Mouse (Mus musculus) left cerebral cortex, adult 8-10 months (tissue): ENCODE measurements around the gene Zpld1. TPM values are rescaled to one million over a fixed set of nuclear protein-coding genes. Genes with fewer than 3 reads are reported as not detected.

ENCODE experiments used
- DNase-seq, 2 experiments: peaks; one replicate each; pipeline ENCODE4 v3.0.0; 2022; ENCODE audit warnings: low spot score in 2 of 2
- total RNA-seq, 4 experiments: library from RNA; stranded (reverse); gene quantifications; 2 replicates each; pipeline ENCODE4 v1.2.4; 2022

The Zpld1 gene
- not detected for total RNA-seq

GRCm38 (mm10) chr16:55297886-55298285 lies at the start of gene Zpld1:
TSS of gene Zpld1 (minus strand) at chr16:55297986.
- no peak for DNase-seq

GRCm38 (mm10) chr16:55345644-55346043 lies 47.9 kb upstream of the Zpld1 start:
- DNase-seq = no peak

- DNase-seq = peak; percentile 25 to 87
Observed at GRCm38 (mm10) chr16:55321542-55322514, 24.0 kb upstream of the Zpld1 start.

GRCm38 (mm10) chr16:55316996-55317395 lies 19.2 kb upstream of the Zpld1 start:
- DNase-seq = no peak

- DNase-seq = no peak
Observed at GRCm38 (mm10) chr16:55312106-55312505, 14.3 kb upstream of the Zpld1 start.

GRCm38 (mm10) chr16:55282696-55283095 lies 15.1 kb downstream of the Zpld1 start:
- no peak for DNase-seq

- DNase-seq = no peak
Observed at GRCm38 (mm10) chr16:55277447-55277846, 20.3 kb downstream of the Zpld1 start.

- no peak for DNase-seq
Observed at GRCm38 (mm10) chr16:55265281-55265680, 32.5 kb downstream of the Zpld1 start.

GRCm38 (mm10) chr16:55260862-55261574 lies 36.8 kb downstream of the Zpld1 start:
- DNase-seq = no peak

GRCm38 (mm10) chr16:55259719-55260118 lies 38.1 kb downstream of the Zpld1 start:
- DNase-seq = peak; percentile 4 to 43

GRCm38 (mm10) chr16:55240996-55241395 lies 56.8 kb downstream of the Zpld1 start:
- DNase-seq = no peak

- DNase-seq = no peak
Observed at GRCm38 (mm10) chr16:55228995-55229622, 68.7 kb downstream of the Zpld1 start.

- DNase-seq = no peak
Observed at GRCm38 (mm10) chr16:55203945-55204344, 93.8 kb downstream of the Zpld1 start.

- no peak for DNase-seq
Observed at GRCm38 (mm10) chr16:55190397-55190796, 107.4 kb downstream of the Zpld1 start.

- no peak for DNase-seq
Observed at GRCm38 (mm10) chr16:55185370-55185769, 112.4 kb downstream of the Zpld1 start.
